Mouse (Mus musculus): ENCODE data around the gene Rdh5. TPM values are rescaled to one million over a fixed set of nuclear protein-coding genes. Genes with fewer than 3 reads are reported as not detected.
A peak's percentile ranks its signal among the peaks of the same experiment; 100 is the strongest.

Gene Rdh5
- polyA plus RNA-seq, 1 experiment, result 24.5 TPM

DNA sequence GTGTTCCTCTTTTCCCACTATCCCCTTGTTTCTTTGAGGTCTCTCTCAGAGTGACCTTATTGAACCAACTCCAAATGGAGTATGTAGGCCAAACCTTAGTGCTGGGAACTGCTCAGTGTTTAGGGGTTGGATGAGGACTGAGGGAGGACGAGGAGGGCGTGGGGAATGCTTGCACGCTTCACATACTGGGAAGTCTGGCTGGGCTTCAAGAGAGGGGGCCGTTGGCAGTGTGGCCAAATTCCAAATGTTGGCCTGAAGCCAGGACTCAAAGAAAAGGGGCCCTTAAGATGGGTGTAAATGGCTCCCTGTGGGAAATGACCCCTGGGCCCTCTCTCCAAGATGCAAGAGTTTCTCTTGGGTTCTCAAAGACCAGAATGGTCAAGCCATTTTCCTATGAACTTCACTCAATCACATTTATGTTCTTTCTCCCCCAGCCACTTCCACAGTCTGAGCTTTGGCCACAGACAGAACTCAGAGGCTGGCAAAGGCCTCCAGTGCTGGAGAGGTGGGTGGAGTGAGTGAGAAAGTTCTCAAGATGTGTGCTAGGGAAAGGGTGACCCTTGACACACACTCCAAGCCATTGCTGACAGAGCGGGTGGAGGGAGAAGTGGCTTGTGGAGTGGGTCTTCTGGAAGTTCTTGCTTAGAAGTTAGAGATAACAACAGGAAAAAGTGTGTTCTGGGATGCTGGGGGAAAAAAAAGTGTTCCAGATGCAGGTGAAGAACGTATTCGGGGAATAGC lies 7.1 kb upstream of the Rdh5 start:
- DNase-seq (ENCODE audit: low read depth), result no peak

- no peak for DNase-seq (ENCODE audit: low read depth)
Observed at GRCm38 (mm10) chr10:128928356-128928755, 5.7 kb upstream of the Rdh5 start.

GRCm38 (mm10) chr10:128923935-128924334 lies 1.2 kb upstream of the Rdh5 start, which contains the start of gene Bloc1s1:
Gene Bloc1s1, minus strand, starts transcription at chr10:128924035.
- DNase-seq (ENCODE audit: low read depth), result no peak

DNA sequence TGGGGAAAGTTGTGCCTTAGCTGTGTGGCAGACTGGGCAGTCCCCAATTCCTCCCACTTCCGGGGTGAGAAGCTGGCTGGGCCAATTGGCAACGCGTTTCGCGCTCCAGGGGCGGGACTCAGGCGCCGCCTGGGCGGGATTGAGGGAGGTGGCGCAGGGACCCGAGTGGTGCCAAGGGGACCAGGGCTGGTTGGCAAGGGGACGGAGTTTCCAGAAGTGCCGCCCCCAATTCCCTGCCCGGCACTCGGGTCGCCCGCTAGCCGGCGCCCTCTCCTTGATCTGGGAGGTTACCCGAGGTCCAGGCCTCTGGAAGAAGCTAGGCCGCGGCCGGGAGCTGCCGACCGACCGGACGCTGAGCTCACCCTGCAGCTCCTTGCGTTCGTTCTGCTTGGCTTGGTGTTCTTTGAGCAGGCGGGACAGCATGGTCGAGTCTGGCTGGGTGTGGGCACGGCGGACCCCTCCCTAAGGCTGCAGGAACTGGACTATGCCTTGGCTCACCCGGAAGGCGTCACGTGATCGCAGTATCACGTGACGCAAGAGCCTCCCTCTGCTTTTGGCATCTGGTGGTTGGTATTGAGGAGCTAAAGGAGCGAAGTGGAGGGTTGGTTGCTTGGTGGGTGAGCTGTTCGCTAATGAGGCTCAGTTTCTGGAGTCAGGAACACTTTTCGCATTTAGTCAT lies 464 bp upstream of the Rdh5 start:
- DNase-seq (ENCODE audit: low read depth), result peak; percentile 61

GRCm38 (mm10) chr10:128921883-128922821 lies 536 bp downstream of the Rdh5 start:
- no peak for DNase-seq (ENCODE audit: low read depth)

GRCm38 (mm10) chr10:128921251-128921650 lies 1.4 kb downstream of the Rdh5 start:
- DNase-seq (ENCODE audit: low read depth), result no peak

DNA sequence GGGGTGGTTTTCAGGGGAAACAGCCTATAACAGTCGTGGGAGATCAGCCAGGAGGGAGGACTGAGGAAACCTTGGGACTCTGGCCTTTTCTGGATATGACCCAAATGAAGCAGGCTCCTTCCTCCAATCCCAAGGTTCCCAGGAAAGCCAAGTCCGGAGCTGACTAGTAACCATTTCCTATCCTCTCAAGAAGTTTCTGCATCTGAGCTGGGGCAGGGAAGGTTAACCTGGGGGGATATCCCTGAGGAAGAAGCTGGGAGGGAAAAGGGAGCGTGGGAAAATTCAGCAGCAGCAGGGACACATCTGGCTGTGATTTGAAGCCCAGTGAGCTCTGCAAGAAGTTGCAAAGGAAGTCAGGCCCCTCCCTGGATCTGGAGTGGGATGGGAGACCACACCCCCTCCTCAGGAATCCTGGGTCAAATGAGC lies 1.9 kb downstream of the Rdh5 start:
- DNase-seq (ENCODE audit: low read depth), result no peak

DNA sequence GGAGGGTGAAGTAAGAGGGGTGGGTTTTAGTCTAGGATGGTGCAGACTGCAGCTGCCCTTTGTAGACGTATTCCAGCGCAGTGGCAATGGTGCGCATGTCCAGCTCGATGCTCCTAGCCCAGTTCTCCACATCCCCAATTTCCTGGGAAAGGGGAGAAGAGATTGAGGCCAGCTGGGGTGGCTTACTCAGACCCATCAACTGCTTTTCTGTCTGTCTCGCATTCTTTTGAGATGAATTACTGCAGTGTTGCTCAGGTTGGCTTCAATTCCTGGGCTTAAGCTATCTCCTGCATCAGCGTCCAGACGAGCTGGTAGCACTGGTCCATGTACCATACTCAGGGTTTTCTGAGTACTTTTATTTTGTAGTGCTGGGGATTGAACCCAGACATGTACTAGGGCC lies 2.7 kb downstream of the Rdh5 start:
- no peak for DNase-seq (ENCODE audit: low read depth)

- DNase-seq (ENCODE audit: low read depth), result no peak
Observed at GRCm38 (mm10) chr10:128919203-128919631, 3.5 kb downstream of the Rdh5 start.

DNA sequence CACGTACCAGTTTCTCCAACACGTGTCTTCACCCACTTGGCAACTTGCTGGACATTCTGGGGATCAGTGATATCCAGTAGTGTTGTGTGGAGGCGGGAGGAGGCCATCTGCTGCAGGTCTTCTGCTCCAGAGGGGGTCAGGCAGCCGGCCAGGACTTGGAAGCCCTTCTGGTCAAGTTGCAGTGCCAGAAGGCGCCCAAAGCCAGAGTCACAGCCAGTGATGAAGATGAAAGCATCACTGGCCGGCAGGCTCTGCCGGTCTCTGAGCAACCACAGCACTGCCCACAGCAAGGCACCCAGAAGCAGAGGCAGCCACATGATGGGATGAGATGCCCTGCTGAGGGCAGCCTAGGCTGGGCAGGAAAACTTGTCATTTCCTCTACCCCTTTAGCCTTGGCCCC lies 4.4 kb downstream of the Rdh5 start:
- no peak for DNase-seq (ENCODE audit: low read depth)

GRCm38 (mm10) chr10:128917400-128917799 lies 5.3 kb downstream of the Rdh5 start:
- no peak for DNase-seq (ENCODE audit: low read depth)

DNA sequence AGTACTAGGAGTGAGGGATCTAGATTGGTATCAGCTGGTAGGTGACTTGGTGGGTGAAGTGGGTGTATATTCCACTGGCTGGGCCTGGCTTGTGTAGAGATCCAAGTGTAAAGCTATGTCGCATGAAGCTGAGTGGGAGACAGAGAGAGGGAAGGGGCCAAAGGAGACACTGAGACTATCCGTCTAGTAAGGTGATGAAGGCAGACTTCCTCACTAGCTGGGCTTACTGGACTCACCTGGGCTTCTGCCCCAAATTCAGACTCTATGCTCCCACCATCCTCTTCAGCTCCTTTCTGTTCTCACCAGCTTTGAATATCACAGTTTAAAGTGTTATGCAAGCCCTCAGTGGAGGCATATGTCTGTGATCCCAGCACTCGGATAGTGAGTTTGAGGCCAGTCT lies 6.0 kb downstream of the Rdh5 start:
- no peak for DNase-seq (ENCODE audit: low read depth)

DNA sequence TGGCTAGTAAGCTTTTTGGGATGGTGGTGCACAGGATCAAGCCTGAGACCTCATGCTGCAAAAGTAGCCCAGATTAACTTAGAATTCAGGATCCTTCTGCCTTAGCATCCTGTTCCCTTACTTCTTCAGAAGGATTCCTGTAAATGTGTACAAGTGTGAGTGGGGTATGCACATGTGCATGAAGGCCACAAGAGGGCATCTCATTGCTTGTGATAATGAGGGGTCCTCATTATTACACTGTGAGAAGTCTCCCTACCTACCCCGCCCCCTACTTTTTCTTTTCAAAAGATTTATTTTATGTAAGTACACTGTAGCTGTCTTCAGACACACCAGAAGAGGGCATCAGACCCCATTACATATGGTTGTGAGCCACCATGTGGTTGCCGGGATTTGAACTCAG lies 7.1 kb downstream of the Rdh5 start:
- DNase-seq (ENCODE audit: low read depth), result no peak

DNA sequence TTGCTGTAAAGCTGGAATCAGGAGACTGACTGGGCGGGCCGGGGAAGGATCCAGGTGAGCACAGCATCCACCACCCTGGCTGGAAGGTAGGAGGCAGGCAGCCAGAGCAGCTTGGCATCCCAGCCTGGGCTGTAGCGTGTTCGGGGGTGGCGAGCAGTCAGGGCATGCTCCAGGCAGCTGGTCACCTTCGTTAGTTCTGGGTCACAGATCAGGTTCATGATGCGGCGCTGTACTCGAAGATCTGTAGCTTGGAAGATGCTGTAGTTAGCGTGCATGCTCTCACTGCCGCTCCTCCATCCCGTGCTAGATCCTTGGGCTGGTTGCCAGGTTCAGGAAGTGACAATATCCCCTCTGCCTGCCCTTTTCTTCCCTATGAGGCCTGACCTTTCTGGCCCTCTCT lies 9.0 kb downstream of the Rdh5 start:
- no peak for DNase-seq (ENCODE audit: low read depth)

DNA sequence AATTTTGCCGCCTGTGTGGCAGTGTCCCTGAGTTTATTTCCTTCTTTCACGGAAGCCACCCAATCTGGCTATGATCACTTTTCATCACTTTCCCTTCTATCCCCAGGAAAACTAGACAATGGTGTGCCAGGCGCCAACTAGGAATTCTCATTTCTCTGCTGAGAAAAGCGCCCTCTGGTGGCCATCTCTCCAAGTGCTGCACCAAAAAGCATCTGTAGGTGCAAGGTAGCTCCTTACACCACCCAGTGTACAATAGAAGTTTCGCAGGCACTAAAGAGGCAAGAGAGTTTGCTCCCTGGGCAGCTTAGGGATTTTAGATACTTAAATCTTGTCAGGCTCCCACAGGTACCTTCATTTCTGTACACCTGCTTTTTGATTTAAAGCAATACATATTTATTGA lies 9.5 kb downstream of the Rdh5 start:
- DNase-seq (ENCODE audit: low read depth), result no peak

- DNase-seq (ENCODE audit: low read depth), result no peak
Observed at GRCm38 (mm10) chr10:128912791-128913190, 9.9 kb downstream of the Rdh5 start.

DNA sequence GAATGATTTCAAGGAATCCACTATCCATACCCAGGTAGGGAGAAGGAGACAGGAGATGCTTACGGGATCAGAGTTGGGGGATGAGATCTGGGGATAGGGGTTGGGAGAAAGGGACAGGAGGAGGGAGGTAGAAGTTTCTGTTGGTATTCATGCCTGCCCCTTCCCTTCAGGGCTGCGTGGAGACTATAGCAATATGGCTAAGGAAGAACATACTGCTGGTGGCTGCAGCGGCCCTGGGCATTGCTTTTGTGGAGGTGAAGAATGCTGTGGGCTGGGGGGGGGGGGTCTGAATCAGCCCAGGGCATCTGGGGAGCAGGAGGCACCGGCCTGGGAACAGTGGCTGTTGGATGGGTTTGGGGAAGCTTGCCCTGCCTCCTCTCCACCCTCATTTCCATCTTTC lies 10.4 kb downstream of the Rdh5 start:
- no peak for DNase-seq (ENCODE audit: low read depth)

DNA sequence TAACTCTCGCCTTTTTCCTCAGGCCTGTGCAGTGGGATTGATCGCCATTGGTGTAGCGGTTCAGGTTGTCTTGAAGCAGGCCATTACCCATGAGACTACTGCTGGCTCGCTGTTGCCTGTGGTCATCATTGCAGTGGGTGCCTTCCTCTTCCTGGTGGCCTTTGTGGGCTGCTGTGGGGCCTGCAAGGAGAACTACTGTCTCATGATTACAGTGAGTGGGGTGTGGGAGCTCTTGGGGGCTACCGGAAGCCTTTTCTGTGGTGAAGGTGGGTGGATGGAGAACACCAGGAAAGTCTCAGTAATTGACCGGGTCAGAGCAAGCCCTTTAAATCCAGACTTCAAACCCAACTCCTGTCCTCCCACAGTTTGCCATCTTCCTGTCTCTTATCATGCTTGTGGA lies 11.3 kb downstream of the Rdh5 start:
- DNase-seq (ENCODE audit: low read depth), result no peak

DNA sequence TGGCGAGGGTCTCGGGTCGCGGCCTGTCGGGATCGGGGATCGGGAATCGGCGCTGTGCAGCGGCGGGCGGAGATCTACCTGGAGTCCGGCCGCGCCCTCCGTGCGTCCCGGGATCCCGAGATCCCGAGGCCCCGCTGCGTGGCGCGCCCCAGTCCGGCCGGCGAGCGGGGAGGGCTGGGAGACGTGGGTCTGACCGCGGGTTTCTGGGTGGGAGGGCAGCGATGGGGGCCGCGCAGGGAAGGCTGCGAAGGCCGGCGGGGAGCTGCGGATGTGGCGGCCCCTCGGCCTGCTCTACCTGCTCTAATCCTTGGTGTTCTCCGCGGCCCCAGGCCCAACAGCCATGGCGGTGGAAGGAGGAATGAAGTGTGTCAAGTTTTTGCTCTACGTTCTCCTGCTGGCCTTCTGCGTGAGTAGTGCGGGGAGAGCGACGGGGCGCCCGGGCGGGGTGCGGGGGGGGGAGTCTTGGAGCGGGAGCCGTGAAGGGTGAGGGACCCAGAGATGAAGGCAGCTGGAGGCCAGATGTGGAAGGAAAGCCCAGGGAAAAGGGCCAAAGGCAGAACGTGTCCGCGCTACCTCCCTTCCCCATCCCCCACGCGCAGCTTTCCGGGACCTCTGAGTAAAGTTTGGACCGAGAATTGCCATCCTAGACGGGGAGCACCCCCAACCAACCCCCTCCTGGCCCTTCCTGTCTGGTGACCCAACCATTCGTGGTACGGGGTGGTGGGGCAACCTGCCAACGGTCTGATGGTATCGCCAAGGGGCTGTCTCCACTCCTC lies 12.4 kb downstream of the Rdh5 start:
- DNase-seq (ENCODE audit: low read depth), result no peak

GRCm38 (mm10) chr10:128909567-128910028 lies 13.1 kb downstream of the Rdh5 start:
- no peak for DNase-seq (ENCODE audit: low read depth)

DNA sequence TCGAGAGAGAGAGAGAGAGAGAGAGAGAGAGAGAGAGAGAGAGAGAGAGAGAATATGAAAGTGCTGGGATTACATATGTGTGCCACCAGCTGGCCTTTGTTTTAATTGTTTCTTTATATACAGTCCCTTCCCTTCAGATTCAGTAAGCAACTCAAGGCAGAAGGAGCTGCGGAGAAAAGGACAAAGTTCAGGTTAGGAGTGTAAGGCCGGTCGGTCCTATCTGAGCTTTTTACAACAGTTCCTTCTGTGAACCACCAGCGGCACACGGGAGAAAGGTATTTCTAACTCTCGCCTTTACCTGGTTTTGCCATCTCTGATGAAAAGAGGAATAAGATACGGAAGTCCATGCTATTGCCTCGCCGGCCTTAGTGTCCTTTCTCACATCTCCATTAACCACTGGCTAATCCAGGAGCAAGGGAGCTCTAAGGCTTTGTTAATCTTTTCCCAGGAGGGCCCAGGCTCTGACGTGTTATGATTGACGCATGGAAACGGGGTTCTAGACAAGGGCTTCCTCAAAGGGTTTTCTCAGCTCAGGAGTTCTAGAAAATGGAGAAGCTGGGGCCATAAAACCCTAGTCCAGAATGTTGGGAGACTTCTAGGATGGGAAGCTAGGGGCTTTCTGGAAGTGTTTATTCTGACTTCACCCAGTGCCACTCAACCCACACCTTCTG lies 13.8 kb downstream of the Rdh5 start:
- DNase-seq (ENCODE audit: low read depth), result no peak
